Mouse (Mus musculus) kidney, adult 11 months (tissue): ENCODE measurements around the gene Unc5c.
A peak's percentile ranks its signal among the peaks of the same experiment; 100 is the strongest.

ENCODE experiments used
- DNase-seq: peaks from one replicate; pipeline ENCODE4 v3.0.0; 2022

The Unc5c gene

DNA sequence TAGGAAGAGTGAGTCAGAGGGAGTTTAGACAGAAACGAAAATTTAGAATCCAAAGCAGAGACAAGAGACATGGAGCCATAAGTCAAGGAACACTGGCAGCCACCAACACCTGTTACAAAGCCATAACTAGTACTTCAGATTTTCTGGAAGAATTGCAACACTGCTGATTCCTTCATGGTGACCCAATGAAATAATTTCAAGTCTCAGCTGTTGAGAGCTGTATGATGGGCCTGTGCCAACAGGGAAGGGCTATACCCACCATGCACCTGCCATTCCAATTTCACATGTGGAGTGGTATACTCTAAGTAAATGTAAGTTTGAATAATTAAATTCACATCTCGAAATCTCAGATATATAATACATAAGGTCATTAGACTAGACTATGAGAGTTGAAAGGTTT, 259.5 kb downstream of the Unc5c start:
- no peak for DNase-seq

DNA sequence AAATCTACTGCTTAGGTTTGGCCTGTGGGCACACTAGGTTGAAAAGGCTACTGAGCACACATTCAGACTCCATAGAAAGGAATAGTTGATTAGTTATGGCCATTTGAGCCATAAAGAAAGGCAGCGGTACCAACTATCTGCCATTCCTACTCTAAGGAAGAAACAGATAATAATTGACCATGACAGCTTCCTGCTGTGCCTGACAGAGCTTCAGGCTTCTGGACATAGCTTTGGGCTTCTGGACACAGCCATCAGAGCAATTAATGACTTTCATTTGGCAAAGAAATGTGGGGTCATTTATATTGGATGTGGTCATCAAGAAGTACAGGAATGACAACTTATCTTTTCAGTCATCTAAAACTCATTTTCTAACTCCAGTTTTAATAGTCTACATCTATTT, 260.4 kb downstream of the Unc5c start:
- no peak for DNase-seq

DNA sequence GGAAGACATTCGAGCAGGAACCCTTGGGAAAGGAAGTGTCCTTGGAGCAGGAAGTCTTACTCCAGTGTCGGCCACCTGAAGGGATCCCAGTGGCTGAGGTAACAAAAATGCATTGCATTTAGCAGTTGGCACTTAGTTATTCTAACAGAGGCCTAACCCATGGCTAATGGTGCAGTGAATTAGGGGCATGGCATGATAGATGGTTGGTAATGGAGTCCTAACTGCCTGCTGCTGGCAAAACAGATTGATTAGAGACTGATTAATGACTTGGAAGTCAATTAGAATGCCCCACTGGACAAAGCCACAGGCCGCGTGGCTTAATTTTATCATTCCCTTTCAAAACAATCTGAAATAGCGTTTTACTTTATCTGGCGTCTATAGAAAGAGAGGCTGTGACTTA, 268.8 kb downstream of the Unc5c start:
- no peak for DNase-seq

DNA sequence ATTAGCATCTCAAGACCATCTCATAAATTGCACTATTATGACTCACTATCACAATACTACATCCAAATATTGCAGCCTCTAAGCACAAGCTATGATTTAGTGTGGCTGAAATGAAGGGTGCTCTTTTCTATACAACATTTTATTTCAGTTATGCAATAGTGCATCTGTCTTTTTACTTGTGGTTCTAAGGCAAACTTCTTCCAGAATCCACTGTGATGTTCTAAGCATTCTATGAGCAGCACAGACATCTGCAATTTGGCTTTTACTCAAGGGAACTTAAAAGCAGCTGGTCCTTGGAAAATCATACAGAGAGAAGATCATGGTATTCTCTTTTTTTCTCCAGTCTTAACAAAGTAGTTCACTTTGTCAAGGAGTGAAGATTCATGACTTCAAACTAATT, 270.3 kb downstream of the Unc5c start:
- no peak for DNase-seq

DNA sequence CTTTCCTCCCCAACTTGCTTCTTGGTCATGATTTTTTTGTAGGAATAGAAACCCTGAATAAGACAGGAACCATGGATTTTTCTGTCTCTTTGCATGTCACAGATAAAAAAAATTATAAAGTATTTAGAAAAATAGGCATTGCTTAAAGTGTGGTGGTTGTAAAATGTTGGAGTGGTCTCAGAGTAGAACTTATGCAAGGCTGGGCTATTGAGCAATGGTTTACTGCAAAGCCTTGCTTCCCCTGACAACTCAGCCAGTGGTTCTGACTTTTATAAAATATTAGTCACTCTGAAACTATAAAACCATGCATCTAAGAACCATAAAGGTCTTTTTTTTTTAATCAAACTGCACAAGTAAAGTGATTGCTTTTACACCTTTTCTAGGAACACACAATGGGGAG, 280.3 kb downstream of the Unc5c start:
- DNase-seq = no peak

DNA sequence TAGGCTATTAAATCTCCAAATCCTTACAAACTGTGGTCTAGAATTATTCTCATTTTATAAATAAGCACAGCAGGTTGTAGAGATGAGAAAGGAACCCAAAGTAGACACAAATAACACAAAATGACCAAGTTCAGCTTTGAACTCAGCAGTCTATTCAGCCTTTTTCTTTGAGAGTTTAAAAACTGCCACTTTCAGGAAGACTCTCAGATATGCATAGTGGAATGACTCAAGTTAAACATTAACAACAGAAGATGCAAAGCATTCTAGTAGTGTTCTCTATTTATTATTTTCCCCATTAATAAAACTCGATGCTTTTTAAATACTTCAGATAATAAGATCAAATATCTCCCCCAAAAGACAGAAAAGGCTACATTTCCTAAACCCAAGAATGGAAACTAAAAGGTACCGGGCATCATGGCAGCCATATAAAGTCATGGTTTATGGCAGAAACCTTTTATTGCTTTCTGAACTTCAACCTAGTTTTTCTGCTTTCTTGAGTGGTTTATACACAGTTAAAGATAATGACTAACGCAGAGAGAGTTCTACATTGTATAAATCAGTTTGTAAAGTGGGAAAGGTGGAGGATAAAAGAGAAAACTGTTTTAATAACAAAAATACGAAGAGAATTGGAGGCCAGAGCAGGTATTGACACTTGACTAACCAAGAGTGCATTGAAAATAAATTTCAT, 283.8 kb downstream of the Unc5c start:
- no peak for DNase-seq

DNA sequence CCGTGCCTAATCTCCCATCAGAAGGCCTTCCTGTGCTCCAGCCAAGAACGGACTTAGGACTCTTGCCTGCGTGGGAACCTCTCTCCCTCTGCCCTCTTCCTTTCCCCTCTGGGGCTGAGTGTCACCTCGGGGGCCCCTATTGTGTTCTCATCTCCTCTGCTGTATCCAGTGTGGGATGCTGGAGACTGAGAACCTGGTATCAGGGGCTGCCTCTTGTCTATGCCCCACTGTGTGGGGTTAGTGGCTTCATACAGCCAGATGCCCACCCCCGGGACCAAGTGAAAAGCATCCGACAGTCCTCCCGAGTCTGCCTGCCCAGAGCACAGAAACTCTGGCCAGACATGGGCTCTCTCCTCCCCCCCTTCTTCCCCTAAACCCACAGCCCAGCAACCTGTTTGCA, 287.2 kb downstream of the Unc5c start:
- no peak for DNase-seq

DNA sequence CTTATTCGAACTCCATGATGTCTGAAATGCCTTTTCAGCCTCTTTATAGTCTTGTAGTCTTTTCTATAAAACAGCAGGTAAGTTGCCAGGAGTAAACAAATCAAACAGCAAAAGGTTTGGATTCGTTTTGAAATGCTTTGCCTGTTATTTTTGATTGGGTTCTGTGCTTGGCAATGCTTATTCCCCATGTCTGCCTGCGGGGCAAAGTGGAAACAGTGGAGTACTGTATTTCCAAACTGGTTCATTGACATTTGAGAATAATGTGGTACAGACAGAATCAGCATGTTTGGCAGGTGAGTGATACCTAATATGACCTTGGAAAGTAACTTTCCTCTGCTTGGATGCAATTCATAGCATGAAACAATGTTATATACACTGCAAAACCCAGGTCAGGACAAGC, 292.2 kb downstream of the Unc5c start:
- no peak for DNase-seq

DNA sequence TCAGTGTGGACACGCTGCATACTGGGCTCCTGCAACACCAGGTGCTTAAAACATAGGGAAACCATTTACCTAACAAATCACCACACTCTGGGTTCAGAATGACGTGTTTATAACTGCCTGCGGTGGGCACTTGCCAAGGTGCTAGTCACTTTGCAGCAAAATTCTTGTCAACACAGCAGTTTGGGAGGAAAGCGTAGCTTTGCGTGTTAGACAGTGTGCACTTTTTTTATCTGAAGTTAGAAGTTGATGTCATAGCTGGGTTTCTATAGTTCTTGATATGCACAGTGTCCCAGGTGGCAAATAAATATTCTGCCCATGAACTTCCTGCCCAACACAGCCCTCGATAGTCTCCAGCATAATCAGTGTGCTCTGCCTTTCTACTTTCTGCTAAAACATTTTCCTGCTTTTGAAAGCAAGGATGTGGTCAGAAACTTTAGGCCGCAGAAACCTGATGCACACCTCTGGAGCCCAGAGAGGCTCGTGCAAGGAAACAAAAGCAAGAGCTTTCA, 313.4 kb downstream of the Unc5c start:
- DNase-seq = no peak

DNA sequence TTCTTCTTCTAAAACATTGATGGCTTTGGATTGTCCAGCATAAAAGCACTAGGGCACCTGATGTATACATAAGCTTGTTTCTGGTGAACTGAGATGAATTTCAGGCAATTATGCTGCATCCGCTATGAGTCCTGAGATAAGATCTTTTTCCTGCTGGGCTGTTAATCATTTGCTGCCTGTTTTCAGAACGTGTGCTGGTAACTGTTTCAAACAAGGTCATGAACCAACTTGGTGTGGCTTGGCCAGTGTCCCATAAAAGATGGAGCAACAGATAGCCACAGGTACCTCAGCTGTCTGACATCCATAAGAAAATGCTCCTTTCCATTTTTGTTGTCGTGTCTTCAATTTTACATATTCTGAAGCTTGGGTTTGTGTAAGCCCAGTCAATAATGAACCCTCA, 314.2 kb downstream of the Unc5c start:
- DNase-seq = peak; percentile 22

DNA sequence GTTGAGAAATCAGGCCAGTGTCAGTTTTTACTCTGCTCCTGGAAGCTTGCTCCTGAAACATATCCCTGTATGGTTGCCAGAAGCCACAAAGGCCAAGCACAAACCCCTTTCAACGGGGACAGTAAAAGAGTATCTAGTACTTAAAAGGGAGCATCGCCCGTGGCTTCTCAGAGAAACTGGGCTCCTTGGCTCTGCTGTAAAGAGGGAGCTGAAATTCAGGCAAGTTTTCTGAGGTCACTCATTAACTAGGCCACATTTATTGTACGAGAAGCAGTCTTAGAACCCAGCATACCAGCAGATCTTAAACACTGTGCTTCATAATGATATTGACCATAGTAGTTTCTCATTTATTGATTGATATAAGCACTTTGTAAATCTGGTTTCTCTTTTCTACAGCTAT, 317.5 kb downstream of the Unc5c start:
- DNase-seq = peak; percentile 3

DNA sequence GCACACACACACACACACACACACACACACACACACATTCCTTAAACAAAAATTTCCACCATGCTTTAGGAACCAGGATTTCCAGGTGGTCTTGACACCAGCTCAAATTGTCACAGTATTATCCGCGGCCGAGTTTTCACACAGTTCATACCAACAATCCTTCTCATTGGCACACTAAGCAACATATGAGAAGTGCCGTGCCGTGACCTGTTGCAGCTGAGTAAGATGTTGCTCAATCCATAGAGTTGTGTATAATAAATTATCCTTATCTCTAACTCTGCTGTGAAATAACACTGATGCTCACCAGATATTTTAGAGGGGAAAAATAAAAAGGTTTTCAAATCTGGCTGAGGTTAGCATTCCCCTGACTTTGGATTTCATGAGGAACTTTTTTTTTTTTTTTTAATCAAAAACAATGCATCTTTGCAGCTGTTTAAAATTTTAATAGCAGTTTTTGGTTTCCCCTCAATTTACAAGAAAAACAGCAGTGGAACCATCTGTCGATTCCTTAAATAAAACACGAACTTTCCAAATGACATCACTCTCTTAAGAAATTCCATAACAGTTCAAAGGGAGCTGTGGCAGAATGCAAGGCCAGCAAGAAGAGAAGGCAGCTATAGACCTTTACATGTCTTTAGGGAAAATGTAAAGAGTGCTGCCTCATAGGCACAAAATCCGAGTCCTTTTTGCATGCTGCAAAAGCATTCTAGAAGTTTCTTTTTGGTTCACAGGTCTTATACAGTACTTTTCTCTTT, 326.2 kb downstream of the Unc5c start:
- DNase-seq = no peak

DNA sequence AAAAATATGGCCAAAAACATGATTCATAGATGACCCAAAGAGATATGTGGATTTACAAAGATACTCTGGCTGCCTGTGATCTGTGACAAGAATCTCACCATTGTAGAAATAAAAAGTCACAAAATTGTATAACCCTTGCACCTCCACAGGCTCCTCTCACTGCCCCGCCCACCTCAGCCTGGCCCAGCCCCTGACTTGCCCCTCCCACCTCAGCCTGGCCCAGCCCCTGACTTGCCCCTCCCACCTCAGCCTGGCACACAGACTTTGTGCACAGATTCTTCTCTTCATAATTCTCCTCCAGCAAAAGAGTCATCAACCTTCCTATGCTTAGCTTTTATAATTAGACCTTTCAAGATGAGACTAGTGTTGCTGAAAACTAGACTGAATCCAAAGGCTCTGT, 327.1 kb downstream of the Unc5c start:
- no peak for DNase-seq

DNA sequence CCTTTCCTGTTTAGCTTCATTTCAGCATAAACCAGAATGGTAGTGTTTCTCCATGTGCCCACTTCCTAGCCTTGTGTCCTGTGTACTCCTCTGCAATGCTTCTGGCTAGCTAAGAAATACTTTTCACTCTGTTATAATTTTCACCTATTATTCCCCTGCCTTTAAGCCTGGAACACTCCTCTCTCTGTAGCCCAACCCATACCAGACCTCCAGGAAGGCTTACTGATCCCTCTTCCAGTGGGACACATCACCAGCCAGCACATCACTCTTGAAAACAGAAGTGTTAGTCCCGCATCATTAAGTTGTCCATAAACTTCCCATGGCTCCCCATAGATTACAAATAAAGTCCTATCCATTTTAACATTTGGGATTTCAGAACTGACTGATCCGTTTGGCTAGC, 328.7 kb downstream of the Unc5c start:
- no peak for DNase-seq

DNA sequence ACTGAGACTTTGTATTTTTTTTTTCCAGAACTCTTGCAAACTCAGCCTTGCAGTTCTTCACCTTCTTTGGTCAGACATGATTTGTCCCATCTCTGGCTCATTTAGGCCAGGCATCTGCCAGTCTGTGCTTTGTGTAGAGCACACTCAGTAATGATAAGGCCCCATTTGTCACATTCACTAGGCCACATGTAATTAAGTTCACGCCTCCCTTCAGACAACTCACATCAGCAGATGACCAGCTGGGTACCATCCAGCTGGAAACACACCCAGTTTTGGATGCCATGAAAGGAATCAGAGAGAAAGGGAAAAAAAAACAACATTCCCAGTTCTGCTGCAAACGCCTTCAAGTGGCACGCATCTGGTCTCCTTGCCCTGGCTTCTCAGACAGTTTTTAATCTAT, 329.4 kb downstream of the Unc5c start:
- DNase-seq = no peak

DNA sequence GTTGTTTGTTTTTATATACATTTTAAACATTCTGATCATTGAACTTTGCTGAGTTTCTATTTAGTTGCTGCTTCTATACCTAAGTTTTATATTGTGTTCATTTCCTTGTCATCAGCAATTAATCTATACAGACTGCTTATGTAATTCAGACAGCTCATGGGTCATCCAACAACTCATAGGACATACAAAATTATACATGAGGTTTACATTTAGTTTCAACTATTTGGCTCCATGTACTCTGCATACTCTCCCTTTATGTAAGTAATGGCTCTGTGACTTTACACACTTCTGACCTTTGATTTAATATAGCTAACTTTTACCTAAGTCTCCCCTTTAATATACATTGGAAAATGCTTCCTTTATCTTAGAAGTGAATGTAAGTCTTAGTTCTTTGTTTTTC, 332.4 kb downstream of the Unc5c start:
- DNase-seq = no peak

DNA sequence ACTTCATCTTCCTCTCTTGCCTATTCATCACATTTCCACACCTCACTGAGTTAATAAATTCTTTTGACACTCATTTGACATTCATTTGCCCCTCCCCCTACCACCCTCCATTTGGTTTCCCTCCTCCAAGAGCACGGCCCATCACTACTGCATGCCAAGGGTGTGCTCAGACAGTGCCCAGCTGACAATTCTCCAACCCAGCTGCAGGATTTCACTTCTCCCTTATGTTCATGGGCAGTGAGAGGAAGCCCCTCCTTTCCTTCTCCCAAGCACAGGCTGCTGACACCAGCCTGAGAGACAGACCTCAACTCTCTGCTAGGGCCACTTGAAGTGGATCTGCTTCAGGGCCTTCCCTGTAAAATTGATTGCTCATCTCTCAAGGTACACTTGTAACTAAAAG, 332.8 kb downstream of the Unc5c start:
- no peak for DNase-seq

DNA sequence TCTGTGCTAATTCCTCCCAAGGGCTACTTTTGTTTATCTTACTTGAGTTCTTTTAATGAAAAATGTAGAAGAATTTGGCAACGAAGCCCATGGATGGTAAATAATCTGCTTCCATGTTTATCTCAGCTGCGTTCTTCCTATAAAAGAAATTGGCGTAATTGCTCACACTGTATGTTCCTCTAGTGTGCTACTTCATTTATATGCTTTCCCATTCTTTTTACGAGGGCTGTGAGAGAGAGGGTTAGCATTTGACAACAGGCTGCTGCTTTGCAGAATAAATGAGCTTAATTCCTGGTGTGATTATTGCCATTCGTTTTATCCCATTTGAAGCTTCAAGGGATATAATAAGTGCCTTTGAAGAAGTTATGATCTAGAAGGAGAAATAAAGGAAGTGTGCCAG, 339.1 kb downstream of the Unc5c start:
- DNase-seq = no peak

DNA sequence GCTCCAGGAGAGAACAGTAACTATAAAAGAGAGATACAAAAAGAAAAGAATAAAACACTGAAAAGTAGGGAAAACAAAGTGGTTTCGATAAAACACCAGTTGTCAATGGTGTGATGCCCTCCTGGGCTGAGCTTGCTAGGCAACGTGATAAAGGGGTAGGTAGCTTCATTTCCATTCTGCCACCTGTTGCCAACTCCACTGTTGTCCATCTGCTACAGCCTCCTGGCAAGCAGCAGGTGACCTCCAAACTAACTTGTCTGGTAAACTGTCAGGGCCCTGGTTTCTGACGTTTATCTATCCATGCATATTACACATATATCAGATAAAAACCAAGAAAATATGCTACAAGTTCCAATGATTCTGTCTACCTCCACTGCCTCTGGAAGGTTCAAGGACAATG, 344.6 kb downstream of the Unc5c start:
- no peak for DNase-seq

DNA sequence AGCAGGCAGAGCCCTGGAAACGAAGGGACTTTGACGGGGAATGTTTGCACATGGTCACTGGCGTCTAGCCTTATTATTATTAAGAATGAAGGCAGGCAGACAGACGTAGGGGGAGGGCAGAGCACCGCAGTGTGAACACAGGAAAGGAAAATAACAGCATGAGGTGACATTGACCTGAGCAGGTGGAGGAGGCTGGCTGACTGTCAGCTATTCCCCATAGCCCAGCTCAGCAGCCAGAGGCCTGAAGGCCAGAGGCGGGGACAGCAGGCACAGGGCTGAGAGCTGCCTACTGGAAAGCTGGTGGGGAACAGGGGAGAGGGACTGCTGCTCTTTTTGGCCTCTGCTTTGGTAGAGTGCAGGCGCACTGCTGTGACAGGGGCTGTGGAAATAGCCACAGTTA, 345.9 kb downstream of the Unc5c start:
- DNase-seq = no peak

DNA sequence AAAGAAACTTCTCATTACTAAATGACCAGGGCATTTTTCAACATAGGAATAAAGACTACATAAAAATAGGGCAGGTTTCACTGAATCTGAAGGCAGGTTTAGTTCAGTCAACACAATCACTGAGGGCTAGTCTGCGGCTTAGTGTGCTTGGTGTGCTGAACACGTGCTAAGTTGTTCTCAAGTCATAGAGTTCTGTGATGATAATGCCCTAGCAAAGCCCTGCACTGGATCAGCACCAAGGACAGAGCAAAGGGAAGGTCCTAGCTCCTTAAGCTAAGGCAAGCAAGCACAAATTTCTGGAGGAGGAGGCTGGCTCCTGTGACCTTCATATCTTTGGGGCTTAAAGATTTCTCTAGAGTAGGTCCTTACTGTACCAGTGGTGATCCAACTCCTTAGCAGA, 346.3 kb downstream of the Unc5c start:
- DNase-seq = peak; percentile 11

DNA sequence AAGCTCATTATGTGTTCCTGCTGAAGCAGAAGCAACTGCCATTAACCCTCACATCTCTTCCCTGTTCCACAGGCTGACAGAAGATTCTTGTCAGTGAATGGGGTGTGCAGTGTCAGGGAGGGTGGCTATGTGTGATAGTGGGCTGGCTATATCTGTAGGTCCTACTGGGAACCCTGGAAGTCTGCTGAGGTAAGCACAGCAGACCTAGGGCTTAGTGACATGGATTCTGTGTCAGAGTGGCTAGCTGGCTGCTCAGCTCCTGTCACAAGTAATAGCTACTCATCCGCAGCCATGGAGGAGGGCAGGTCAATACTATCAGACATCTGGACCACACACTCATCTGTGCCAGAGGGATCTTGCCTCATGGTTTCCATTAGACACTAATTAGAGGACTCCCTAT, 349.8 kb downstream of the Unc5c start:
- DNase-seq = no peak

DNA sequence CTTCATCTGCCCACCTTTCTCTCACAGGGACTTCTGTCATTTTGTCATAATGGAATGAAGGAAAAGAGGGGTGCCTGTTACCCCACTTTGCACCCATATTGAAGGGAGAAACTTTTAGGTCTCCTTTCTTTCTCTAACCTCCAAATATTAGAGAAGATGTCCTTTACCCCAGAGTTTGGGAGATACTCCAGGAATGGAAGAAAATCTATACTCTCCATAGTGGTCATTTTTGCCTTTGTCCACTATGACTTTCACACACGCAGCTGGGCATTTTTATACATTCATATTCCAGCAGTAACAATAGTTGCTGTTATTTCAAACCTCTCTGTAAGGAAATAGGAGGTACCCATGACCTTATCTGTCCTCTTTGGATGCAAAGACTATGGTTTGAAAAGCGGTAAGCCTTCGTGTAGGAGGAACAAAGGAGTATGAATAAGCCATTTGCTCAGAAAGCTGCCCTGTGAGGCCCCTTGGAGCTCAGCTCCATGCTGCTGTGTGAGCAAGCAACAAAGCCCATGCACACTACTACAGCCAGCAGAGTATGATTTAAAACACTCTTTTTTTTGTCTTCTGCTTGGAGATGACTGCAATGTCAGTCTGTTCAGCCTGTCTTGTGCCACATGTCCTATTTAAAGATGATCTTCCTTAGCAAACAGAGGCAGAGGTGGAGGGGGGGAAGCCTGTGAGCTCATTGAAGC, 353.7 kb downstream of the Unc5c start:
- no peak for DNase-seq

DNA sequence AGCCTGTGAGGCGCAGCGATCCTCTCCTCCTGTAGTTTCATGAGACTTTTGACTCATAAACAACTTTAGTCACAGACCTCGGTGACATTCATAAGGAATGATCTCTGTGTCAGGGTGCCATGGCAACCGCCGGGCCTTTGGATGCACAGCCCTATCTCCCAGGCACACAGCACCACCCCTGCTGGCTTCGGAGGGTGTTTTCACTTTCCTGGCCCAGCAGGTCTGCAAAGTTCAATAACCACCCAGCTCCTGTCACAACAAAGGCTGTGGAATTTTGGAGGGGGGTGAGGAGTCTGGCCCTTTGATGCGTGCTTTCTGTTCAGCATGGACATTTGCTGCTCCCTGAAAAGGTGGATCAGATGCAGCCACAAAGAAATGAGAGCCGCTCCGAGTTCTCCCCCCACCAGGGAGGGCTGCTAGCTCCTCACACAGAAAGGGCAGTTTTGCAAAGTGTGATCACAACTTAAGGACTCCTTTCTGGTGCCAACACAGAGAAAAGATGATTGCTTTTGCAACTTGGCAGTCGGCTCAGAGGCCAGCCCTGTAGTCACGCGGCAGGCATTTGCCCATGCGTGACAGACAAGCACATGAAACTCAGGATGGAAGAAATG, 354.4 kb downstream of the Unc5c start:
- DNase-seq = peak; percentile 28
